Mouse (Mus musculus): ENCODE data around the gene Ccdc159.
A peak's percentile ranks its signal among the peaks of the same experiment; 100 is the strongest.

Ccdc159 gene

DNA sequence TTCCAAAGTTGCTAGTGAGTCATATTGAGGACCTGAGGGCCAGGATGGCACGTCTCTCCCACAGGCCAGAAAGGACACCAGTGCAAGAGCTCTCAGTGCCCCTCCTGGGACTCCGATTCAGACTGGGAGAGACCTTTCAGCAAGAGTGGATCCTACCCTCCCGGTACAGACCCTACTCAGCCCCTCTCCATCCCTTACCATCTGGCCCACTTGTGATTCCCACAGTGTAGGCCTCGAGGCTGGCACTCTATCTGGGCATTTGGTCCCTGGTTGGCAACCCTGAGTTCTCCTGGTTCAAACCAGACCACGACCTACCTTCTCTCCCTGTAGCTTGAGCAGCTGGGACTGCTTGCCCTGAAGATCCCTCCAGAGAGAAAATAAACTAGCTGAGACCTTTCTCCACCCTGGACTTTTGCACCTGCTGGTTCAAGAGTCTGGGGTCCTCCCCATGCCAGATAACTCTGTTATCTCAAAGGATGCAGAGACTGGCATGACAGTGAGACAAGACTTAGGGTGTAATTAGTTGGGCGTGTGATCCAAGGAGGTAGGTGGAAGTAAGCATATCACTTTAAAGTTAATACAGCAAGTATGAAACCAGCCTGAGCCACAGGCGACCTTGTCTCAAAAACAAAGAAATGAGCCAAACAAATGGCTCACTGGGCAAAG lies 8.3 kb downstream of the Ccdc159 start:
- no peak for DNase-seq

DNA sequence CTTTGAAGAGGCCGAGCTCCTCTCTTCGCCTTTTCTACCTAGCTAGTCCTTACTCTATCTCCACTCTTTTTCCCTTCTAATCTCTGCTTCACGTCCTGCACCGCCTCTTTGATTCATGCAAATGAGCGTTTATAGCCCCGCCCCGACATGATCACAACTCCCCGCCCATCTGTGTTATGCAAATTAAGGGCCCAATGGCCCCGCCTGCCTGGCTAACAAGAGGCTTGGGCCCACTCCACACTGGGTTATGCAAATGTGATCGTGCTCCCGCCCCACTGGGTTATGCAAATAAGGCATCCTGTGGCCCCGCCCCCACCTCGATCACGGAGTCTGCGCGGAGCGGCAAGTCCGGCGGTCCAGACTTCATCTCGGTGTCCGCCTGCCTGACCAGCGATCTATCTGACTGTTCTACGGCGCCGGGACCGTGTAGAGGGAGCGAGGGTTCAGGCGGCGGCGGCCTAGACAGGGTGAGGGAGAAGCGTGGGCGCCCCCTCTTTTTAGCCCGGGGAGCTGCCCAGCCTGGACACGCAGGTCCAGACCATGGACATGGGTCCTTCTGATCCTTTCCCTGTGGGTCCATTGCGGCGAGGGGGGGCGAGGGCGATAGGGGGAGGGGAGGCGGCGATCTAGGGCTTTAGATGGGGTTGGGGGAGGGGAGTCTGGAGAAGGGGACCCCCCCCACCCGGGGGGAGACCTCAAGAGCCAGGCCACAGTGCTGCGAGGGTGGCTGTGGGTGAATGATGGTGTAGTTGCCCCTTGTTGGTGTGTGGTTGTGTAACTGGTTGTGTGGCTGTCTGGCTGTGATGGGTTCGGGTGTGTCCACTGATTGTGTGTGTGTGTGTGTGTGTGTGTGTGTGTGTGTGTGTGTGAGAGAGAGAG lies 9.7 kb downstream of the Ccdc159 start, which contains the start of gene Plppr2:
Gene Plppr2 (plus strand): TSS at position 342 of the 879 bp plus-strand sequence.
- DNase-seq = peak; percentile 97

DNA sequence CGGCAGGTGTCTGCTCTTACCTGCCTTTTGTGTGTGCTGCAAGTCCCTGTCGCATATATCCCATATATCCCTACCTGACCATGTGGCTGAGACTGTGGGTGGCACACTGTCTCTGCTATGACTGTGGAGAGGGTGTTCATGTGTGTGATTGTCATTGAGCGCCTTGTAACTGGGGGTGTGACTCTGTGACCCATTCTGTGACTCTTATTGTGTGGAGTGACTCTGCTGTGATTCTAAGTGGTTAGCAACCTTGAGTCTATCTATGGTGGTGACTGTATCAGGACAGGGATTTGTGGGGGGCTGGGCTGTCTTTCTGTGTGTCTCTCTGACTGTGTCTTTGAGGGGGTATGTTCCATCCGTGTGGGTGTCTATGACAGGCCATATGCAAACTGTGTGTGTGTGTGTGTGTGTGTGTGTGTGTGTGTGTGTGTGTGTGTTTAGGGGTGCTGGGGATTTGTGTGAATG lies 10.5 kb downstream of the Ccdc159 start:
- DNase-seq = peak in 1 of 2 experiments; percentile 9

DNA sequence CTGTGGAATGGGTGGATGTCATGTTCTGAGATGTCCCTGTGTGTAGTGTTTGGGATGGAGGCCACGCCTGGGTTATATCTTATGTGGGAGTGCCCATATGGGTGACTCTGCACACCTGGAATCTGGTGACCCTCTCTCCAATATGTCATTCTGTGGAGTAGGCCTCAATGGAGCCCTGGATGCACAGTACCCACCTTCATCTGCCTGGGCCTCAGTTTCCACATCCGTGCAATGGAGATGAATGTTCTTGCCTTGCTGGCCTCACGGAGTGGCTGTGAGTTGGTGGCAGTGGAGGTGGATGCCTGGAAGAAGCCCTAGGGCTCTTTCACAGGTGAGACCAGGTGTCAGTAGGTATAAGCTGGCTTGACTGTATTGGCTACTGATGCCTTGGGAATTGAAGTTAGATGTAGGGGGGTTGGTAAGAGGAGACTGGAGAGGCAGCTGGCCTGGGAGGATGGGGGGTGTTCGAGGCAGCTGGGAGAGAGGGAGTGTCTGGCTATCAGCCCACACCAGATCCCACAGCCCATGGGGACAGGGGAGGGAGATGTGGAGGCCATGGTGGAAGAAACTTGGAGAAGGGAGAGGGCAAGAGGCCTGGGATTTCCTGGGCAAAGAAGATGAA lies 11.1 kb downstream of the Ccdc159 start:
- peak in 1 of 2 experiments; percentile 16 for DNase-seq

DNA sequence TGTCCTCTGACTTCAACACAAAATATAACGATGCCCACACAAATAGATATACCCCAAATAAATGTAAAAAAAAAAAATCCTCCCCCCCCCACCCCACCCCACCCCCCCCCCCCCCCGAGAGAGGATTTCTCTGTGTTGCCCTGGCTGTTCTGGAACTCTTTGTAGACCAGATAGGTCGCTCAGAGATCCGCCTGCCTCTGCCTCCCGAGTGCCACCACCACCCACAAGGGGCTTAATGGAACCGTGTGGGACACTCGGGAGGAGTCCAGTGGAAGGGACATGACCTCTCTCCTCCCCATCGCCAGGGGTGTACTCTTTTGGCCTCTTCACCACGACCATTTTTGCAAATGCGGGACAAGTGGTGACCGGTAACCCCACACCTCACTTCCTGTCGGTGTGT lies 15.8 kb downstream of the Ccdc159 start:
- no peak for DNase-seq

DNA sequence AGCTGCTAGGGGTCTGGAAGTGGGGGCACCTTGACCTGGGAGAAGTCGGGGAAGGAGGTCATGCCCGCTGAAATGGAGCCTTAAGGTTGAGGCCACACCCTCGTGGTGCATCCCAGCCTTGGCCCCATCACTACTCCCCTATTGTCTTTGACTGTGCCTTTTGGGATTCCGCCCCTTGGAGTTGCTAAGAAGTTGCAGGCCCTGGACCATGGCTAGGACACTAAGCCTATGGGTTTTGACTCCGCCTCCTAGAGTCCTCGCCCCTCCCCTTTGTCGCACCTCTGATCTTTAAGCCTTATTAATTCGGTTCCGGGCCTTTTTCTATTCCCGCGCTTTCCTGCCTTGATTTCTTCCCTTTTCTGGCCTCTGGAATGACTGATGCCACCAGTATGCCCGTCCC lies 16.4 kb downstream of the Ccdc159 start:
- DNase-seq = no peak

DNA sequence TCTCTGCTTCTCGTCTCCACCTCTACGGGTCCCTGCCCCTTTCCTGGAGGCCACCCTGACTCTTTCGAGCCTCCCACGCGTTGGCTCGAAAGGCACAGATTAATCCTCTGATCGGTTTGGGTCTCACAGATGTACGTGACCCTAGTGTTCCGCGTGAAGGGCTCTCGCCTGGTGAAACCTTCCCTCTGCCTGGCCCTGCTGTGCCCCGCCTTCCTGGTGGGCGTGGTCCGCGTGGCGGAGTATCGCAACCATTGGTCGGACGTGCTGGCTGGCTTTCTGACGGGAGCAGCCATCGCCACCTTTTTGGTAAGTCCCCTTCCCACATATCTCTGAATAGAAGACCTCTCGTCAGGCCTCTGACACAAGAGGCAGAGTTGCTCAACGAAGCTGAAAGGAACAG lies 17.0 kb downstream of the Ccdc159 start:
- DNase-seq = peak; percentile 18 to 39

DNA sequence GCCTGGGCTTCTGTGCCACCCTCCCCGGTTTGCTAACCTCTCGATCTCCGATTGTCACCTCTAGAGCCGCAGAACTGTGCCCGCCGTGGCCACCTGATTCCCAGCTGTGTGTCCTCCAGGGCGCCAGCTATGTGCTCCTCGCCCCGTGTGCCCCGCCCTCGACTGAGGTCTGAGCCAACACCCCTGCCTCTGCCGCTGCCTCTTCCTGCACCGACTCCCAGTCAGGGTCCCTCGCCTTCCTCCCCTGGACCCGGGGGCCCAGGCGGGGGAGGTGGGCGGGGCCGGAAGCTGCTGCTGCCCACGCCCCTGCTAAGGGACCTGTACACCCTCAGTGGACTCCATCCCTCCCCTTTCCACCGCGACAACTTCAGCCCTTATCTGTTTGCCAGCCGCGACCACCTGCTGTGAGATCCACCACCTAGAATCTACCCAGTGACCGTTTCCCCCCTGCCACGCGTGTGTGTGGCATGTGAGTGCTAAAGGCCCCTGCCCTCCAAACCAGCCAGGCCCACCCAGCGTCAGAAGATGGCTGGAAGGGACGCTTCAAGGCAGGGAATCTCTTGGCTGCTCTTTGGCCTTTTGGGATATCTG lies 20.4 kb downstream of the Ccdc159 start:
- DNase-seq = no peak

DNA sequence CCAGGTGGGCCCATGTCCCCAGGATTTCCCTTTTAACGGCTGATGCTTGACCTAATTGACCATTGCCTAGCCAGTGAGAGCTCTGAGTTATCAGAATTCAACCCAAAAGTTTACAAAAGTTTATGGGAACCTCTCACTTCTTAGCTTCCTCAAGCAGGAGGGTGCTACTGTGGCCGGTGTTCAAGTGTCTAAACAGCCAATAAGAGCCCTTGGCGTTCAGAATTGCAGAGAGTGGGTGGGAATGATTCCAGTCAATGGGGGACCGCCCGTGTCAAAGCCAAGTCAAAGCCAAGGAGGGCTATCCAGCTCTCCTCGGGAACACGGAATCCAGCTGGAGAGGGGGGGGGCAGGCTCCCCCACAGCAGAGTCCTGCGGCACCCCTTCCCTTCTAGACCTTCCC lies 20.9 kb downstream of the Ccdc159 start:
- no peak for DNase-seq

DNA sequence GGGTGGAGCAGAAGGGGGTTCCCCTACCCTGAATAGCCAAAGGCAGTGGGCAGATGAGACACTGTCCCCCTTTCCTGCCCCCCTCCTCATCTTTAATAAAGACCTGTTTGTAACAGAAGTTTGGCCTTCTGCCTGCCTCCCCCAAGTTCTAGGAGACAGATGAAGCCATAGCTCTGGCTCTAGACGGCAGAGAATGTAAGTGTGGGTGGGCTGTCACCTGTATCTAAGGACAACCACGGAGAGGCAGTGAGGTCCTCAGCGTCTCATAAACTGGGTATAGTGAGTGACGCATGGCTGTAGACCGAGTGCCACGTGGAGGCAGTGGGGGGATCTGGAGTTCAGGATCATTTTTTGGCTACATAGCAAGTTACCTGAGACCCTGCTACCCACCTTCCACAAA lies 21.5 kb downstream of the Ccdc159 start:
- no peak for DNase-seq

DNA sequence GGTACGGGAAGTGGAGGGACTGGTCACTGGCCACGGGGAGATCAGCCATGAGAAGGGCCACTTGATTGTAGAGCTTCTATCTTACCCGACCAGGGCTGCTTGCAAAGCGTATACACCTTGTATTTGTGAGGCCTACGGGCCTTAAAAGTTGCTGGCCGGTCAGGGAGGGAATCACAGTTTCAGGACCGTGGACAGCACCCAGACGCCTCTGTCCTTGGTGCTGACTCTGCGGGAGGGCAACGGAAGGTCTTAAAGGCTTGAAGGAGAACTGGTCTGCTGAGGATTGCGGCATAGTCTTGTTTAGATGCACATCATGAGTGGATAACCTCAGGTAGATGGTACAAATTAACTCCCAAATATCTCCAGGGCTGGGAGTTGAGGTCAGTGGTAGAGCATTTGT lies 23.1 kb downstream of the Ccdc159 start:
- peak; percentile 52 to 80 for DNase-seq

DNA sequence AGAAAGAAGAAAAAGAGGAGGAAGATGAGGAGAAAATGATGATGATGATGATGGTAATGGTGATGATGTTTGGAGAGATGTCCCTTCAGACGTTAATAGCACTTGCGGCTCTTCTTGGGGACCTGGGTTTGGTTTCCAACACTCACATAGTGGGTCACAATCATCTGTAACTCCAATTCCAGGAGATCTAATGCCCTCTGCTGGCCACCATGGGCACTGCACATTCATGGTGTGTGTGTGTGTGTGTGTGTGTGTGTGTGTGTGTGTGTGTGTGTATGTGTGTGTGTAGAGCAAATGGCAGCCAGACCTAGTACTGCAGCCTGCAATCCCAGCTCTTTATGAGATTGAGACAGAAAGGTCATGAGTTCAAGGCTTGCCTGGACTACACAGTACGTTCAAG lies 24.7 kb downstream of the Ccdc159 start:
- peak in 1 of 2 experiments; percentile 20 for DNase-seq

DNA sequence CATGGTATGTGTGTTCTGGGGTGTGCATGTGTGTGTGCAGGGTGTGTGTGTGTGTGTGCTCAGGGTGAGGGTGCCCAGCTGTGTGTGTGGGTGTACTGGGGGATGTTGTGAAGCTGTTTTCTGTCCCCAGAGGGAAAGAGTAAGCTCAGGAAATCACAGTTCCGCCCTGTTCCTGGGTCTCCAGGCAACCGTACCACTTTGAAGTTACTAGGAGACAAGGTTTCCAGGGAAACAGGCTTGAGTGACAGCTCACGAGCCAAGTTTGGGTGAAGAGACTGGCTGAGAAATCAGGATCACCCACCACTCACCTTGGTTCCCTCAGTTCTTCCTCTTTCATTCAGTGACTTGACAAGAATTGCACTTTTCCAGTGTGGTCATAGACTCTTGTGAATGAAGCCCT lies 26.3 kb downstream of the Ccdc159 start:
- DNase-seq = no peak

DNA sequence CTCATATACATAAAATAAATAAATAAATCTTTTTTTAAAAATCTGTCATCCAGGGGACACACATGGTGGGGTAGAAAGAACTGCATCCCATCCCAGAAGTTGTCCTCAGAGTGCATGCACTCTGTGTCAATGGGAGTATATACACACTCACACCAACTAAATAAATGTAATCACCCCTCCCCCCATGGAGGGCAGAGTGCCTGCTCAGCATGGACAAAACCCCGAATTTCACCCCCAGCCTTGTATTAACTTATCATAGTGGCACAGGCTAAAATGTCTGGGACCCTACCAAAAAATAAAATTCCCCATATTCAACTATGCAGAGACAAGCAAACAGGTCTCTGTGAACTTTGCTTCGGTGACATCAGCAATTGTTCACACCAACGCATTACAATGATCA lies 27.4 kb downstream of the Ccdc159 start:
- no peak for DNase-seq

DNA sequence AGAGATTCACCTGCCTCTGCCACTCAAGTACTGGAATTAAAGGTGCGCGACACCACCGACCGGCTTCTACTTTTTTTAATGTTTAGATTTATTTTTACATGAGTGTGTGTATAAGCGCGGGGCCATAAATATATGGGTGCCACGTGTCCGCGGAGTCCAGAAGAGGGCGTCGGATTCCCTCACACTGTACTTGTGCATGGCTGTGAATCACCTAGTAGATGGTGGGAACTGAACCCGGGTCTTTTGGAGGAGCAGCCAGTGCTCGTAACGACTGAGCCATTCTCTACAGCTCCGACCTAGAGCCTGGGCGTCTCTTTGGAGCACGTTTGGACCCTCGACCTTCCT lies 27.9 kb downstream of the Ccdc159 start:
- no peak for DNase-seq

DNA sequence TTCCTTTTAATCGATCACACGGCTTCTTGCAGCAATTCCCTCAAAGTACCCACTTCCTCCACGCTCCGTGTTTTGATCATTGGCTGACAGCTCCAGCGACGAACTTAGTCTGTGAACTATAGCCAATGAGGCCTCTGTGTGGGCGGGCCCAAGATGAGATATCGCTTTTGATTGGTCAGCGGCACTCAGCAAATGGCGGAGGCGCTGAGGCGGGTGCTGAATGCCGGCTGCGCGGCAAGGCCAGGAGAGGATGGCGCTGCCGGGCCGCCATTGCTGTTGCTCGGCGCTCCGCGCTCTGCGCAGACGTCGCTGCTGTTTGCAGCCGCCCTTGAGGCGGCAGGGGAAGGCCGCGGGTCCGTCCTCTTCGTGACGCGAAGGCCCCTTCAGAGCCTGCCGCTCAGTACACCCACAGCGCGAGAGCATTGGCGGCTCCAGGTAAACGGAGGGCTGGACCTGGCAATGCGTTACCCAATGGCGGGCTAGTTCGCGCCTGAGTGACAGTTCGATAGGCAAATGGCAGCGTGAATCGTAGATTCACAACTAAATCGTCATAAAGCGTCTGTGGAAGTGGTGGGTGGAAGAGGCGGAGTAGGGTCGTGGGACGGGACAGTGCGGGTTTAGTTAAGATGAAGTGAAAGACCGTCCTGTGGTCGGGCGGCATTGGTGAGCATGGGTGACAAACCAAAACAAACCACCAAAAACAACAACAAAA lies 28.5 kb downstream of the Ccdc159 start, which contains the start of gene Swsap1:
Gene Swsap1 (plus strand): TSS at position 186 of the 712 bp plus-strand sequence.
- peak; percentile 98 to 99 for DNase-seq

DNA sequence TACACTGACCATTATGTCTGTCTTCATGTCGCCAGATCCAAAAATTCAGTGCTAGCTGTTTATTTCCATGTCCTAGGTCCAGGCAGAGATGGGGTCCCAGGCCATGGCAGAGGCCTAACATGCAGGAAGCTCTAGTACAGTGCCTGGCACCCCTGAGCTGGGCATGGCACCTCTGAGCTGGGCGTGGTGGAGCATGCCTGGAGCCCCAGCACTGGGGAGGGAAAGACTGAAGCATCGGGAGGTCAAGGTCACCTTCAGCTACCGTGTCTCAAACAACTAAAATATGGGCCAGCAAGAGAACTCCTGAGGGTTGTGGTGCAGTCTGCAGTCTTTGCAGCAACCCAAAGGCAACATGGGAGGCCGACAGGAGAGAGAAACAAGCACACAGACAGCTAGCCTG lies 31.1 kb downstream of the Ccdc159 start:
- no peak for DNase-seq

DNA sequence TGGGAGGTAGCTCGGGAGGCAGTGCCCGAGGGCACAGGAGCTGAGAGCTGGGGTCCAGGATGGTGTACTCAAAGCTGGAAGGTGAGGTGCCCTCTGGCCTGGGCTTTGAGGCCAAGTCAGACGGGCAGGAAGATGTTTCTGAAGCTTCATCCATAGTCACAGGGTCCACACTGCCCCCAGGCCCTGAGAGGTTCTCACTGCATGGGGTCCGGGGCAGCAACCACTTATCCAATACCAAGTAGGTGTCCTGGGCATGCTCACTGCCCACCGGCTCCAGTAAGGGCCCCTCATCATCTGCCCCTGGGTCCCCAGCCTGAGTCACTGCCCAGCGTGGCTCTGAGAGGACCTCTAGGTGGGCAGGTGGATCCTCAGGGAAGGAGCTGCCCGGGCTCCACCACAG lies 32.0 kb downstream of the Ccdc159 start:
- peak in 1 of 2 experiments; percentile 21 for DNase-seq

DNA sequence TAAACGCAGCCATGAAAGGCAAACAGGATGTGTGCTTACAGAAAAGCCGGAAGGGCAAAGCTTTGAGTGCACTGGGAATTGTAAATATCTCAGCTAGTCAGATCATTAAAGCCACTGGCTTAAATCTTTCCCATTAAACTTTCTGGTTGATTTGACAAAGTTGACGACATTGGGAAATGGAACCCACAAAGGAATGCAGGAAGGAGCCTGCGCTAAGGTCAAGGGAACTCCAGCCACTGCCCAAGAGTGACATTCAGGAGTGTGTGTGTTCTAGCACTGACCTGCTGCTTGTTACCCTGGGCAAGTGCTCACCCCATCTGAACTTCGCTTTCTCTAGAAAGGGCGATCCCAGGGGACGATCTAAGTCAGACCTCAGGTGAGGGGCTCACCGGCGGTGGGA lies 32.9 kb downstream of the Ccdc159 start:
- no peak for DNase-seq

DNA sequence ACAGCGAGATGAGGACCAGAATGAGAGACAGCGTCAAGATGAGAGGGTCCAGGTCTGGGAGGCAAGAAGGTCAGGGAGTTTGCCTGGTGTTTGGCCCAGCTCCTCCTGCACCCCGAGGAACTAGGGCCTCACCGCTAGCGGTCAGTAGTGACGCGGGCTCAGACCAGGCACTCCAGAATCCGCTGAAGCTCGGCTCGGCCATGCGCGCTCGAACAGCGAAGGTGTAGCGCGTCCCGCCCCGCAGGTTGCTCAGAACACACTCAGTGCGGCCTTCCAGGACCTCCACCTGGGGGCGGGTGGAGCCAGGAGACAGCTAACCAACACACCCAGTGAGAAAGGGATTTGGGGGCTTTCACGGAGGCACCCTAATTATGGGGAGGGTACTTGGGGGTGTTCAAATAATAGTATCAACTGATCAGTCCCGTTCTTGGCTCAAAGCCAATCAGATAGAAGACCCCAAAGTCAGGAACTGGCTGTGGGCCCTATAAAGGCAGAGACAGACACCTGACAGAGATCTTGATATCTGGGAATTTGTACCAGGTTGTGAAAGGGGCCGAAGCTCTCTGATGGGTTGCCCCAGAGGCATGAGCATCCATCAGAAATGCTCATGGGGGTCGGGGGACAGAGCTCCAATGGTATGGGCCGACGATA lies 33.4 kb downstream of the Ccdc159 start:
- DNase-seq = peak; percentile 56 to 61

DNA sequence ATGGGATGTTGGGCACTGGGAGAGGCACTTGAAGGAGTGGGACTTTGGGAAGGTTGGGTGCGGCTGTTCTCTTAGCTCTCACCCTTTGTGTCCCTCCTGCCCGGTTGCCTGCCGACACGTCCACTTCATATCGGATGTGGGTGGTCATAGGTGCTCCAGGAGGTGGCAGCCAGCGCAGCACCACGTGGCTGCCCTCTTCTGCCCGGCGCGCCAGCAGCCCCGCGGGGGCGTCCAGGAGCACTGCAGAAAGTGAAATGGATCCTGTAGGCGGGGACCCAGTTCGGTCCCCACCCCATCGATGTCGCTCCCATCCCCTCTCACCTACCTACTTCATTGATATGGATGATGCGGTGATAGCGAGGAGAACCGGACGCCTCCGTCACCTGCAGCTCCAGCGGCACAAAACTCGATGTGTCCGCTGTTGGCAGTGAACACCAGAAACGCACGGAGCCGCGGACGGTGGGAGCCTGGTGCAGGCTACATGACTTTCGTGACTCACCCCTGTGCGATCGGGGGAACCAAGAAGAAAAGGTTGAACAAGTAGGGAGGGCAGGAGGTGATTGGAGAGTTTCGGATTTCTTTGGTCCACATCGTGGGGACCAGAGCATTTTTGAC lies 34.2 kb downstream of the Ccdc159 start:
- DNase-seq = peak in 1 of 2 experiments; percentile 42

DNA sequence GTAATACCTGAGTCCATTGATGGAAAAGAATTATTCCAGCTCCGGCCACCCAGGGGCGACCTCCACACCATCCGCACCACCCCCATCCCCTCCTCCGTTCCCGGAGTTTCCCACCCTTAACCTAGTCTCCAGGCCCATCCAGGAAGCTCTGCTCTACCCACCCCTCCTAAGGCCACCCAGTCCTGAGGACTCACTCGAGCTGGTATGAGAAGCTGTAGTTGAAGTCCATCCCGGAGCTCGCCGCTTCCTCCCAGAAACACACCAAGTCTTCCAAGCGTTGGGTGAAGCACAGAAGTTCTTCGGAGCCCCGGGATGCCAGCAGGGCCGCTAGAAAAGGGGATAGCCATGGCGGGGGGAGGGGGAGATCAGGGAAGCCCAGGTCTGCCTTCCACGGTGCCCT lies 34.7 kb downstream of the Ccdc159 start:
- no peak for DNase-seq

Measured in lung, postnatal 4 days (tissue).